Mouse (Mus musculus): ENCODE data around the gene Trpv5. TPM values are rescaled to one million over a fixed set of nuclear protein-coding genes. Genes with fewer than 3 reads are reported as not detected.

The Trpv5 gene
- not detected for polyA plus RNA-seq (2021)

DNA sequence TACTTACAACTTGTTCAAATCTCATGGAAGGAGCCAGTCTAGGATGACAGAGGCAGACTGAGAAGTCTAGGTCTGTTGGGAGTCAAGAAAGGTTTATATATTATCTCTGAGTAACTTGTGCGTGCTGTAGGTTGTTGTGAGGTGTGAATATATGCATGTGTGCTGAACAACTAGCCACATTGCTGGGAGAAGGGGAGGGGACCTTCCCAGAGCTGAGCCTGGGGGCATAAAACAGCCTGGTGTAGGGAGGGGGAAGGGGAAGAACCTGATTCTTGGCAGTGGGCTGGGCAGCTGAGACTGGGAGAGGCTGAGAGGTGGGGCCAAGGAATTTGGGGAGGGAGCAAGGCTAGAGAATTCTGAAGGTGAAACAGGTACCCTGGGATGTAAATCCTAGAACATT is at the start of gene Trpv5:
Gene Trpv5 (minus strand): TSS at position 101 of the 400 bp plus-strand sequence.
- no peak for DNase-seq (ENCODE audit: low read depth, low spot score)
- CTCF ChIA-PET, result no interaction called here
- in situ Hi-C loops (cut with MboI; ENCODE audit: low pct_unique_long_range_greater_than_20kb), result no loop called here
- ATAC-seq, result no peak
- POLR2A ChIA-PET, result interaction anchor here (0.6 kb wide), 1 partner anchor 95 kb away, joined by 6 read pairs; no protein-coding TSS in a partner anchor
- TF ChIP-seq CTCF (IDR thresholded peaks at IDR 0.05), result no peak
- H3K27me3 ChIP-seq, result no peaks in the 10 kb centered on the region

DNA sequence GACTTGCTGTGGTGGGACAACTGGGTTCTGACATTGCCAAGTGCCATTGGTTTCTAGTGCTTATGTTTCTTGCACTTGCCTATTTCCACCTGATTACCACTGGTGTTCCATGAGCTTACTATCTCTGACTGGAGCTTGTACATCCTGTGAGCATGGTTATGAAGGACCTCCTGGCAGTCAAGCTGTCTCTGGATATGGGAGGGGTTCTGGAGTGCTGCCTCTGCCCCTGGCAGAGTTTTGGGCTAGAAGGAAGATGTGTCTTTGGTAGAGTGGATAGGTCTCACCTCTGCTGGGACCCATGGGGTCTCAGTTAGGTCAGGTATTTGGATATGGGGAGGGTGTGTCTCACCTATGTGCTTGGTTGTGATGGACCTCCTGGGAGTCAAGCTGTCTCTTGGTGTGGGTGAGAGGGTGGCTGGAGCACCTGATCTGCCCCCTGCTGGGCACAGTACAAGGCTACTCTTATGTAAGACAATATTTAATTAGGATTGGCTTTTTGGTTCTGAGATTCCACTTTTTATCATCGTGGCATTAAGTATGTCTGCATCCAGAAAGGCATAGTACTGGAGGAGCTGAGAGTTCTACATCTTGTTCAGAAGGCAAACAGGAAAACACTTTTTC is 47.5 kb upstream of the Trpv5 start:
- CTCF ChIA-PET, result no interaction called here

DNA sequence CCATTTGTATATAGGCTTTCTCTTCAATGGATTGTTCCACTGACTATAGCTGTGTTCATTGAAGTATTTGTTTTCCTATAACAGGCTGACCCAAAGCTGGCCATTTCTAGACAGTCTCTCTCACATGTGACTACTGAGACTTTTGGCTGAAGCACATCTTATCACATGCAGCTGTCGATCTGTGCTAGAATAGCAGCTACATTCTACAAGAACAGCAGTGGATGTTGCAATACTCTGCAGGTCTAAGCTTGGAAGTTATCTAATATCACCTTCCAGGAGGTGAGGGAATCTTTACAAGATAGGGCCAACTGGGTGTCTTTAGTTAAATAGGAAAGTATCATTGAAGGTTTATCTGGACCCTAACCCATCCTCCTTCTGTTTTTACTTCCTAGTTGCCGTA is 40.9 kb upstream of the Trpv5 start:
- TF ChIP-seq CTCF (IDR thresholded peaks at IDR 0.05), result no peak
- H3K27me3 ChIP-seq, result peaks cover 17% of the 10 kb centered on the region
- CTCF ChIA-PET, result no interaction called here
- no peak for DNase-seq (ENCODE audit: low read depth, low spot score)
- in situ Hi-C loops (cut with MboI; ENCODE audit: low pct_unique_long_range_greater_than_20kb), result no loop called here
- POLR2A ChIA-PET, result no interaction called here
- ATAC-seq, result no peak

More for the DNA sequence above, 47.5 kb upstream of the Trpv5 start:
- ATAC-seq (no peak), DNase-seq (ENCODE audit: low read depth, low spot score) (no peak)
- in situ Hi-C loops (cut with MboI; ENCODE audit: low pct_unique_long_range_greater_than_20kb), result no loop called here
- TF ChIP-seq CTCF (IDR thresholded peaks at IDR 0.05), result peak; percentile 35
- peaks cover 19% of the 10 kb centered on the region for H3K27me3 ChIP-seq
- POLR2A ChIA-PET, result no interaction called here

DNA sequence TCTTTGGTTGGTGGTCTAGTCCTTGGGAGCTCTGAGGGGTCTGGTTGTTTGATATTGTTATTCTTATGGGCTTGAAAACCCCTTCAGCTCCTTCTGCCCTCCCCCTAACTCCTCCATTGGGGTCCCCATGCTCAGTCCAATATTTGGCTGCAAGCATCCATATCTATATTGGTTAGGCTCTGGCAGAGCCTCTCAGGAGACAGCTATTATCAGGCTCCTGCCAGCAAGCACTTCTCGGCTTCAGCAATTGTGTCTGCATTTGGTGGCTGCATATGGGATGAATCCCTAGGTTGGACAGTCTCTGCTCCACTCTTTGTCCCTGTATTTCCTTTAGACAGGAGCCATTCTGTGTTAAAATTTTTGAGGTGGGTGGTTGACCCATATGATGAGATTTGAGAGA is 29.7 kb upstream of the Trpv5 start:
- no peak for TF ChIP-seq CTCF (IDR thresholded peaks at IDR 0.05)
- in situ Hi-C loops (cut with MboI; ENCODE audit: low pct_unique_long_range_greater_than_20kb), result no loop called here
- ChIA-PET CTCF (no interaction called here), POLR2A (no interaction called here)
- H3K27me3 ChIP-seq, result peaks cover 7% of the 10 kb centered on the region
- DNase-seq (ENCODE audit: low read depth, low spot score) (no peak), ATAC-seq (no peak)

- in situ Hi-C loops (cut with MboI; ENCODE audit: low pct_unique_long_range_greater_than_20kb), result no loop called here
- no peak for TF ChIP-seq CTCF (IDR thresholded peaks at IDR 0.05)
- ChIA-PET CTCF (no interaction called here), POLR2A (no interaction called here)
- DNase-seq (ENCODE audit: low read depth, low spot score) (no peak), ATAC-seq (no peak)
- H3K27me3 ChIP-seq, result peaks cover 4% of the 10 kb centered on the region
These were observed 25.7 kb upstream of the Trpv5 start for GRCm38 (mm10) chr6:41706275-41706674.

GRCm38 (mm10) chr6:41704123-41704522 is 23.6 kb upstream of the Trpv5 start, which contains the start of gene Kel:
Gene Kel, minus strand, starts transcription at chr6:41704339.
- no peak for TF ChIP-seq CTCF (IDR thresholded peaks at IDR 0.05)
- peaks cover 4% of the 10 kb centered on the region for H3K27me3 ChIP-seq
- in situ Hi-C loops (cut with MboI; ENCODE audit: low pct_unique_long_range_greater_than_20kb), result no loop called here
- no peak for DNase-seq (ENCODE audit: low read depth, low spot score)
- CTCF ChIA-PET, result no interaction called here
- POLR2A ChIA-PET, result no interaction called here
- no peak for ATAC-seq

GRCm38 (mm10) chr6:41702928-41703327 is 22.4 kb upstream of the Trpv5 start:
- TF ChIP-seq CTCF (IDR thresholded peaks at IDR 0.05), result peak; percentile 32
- H3K27me3 ChIP-seq, result no peaks in the 10 kb centered on the region
- POLR2A ChIA-PET, result no interaction called here
- CTCF ChIA-PET, result no interaction called here
- no peak for DNase-seq (ENCODE audit: low read depth, low spot score)
- no peak for ATAC-seq
- in situ Hi-C loops (cut with MboI; ENCODE audit: low pct_unique_long_range_greater_than_20kb), result no loop called here

DNA sequence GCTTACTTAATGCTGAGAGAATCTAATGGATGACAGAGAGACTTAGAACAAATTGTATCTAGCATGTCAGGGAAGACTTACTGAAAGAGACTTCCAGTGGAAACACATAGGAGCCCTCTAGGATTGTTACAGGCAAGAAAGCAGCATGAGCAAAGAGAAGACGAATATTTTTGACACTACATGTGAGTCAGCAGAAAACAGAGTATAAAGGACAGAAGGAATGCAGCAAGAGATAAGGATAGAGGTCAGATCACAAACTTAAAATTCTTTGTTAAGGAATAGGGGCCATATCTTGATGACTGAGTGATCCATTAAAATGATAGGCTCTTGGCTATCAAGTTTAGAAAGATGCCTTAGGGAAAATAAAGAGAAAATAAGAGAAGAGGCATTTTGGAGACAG is 20.7 kb upstream of the Trpv5 start:
- ATAC-seq (no peak), DNase-seq (ENCODE audit: low read depth, low spot score) (no peak)
- no peak for TF ChIP-seq CTCF (IDR thresholded peaks at IDR 0.05)
- CTCF ChIA-PET, result no interaction called here
- in situ Hi-C loops (cut with MboI; ENCODE audit: low pct_unique_long_range_greater_than_20kb), result no loop called here
- POLR2A ChIA-PET, result no interaction called here
- no peaks in the 10 kb centered on the region for H3K27me3 ChIP-seq

DNA sequence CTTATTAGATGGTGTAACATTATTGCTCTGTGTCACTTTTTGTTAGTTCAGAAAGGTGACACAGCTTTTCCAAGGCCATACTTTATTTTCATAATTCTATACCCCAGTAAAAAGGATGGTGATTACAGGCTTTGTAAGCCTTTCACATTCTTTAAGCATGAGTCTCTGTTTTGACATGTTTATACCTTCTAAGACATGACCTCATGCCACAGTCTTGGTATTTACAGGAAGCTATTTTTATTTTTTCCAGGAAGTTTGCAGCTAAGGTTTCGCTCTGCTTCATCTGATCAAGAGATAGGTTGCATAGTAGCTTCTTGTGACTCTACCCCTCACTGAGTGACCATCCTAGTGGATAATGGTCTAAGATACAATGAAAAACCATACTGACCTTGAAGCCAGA is 13.8 kb upstream of the Trpv5 start:
- ChIA-PET POLR2A (interaction anchor here (0.6 kb wide), 1 partner anchor 89 kb away, joined by 6 read pairs; the partner anchor contains the start of gene Ephb6), CTCF (no interaction called here)
- DNase-seq (ENCODE audit: low read depth, low spot score), result peak; percentile 20
- H3K27me3 ChIP-seq, result no peaks in the 10 kb centered on the region
- peak; percentile 85 for ATAC-seq
- no peak for TF ChIP-seq CTCF (IDR thresholded peaks at IDR 0.05)
- in situ Hi-C loops (cut with MboI; ENCODE audit: low pct_unique_long_range_greater_than_20kb), result no loop called here

GRCm38 (mm10) chr6:41692200-41692599 is 11.6 kb upstream of the Trpv5 start:
- DNase-seq (ENCODE audit: low read depth, low spot score) (no peak), ATAC-seq (no peak)
- H3K27me3 ChIP-seq, result no peaks in the 10 kb centered on the region
- in situ Hi-C loops (cut with MboI; ENCODE audit: low pct_unique_long_range_greater_than_20kb), result no loop called here
- POLR2A ChIA-PET, result interaction anchor here (0.6 kb wide), 1 partner anchor 1406 kb away, joined by 4 read pairs; no protein-coding TSS in a partner anchor
- TF ChIP-seq CTCF (IDR thresholded peaks at IDR 0.05), result no peak
- CTCF ChIA-PET, result no interaction called here

DNA sequence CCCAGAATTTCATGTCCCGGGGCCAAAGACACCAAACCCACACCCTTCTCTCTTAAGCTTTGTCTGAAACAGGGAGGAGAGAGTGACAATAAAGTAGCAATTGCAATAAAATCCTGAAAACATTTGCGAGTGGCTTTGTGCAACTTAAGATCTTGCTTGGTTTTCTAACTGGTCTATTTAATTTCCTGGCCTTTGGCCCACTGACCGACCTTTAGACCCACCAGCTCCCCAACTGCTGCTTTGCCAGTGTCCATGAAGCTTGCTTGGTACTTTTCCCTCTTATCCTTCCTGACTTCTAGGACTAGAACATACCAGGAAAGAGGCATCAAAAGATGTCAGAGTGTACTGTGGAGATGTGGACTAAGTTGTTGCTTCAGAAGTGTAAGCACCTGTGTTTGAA is 5.0 kb upstream of the Trpv5 start:
- no peaks in the 10 kb centered on the region for H3K27me3 ChIP-seq
- DNase-seq (ENCODE audit: low read depth, low spot score) (no peak), ATAC-seq (no peak)
- ChIA-PET CTCF (no interaction called here), POLR2A (no interaction called here)
- TF ChIP-seq CTCF (IDR thresholded peaks at IDR 0.05), result no peak
- in situ Hi-C loops (cut with MboI; ENCODE audit: low pct_unique_long_range_greater_than_20kb), result no loop called here

DNA sequence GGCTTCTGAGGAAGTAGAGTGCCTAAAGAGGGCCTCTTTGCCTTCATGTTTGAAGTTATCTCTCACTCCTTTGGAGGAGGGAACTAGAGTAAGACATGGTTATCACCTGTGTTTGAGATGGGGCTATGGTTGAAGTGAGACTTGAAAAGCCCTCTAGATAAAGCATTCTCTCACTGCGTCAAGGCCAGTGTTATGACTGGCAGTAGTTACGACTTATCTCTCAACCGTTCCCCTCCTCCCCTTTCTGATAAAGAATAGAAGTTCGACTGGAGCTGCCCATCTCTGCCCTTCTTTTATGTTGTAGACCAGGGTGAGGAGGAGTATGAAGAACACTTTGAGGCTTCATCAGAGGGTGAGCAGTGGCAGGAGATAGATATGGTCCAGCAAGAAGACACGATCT is 4.3 kb upstream of the Trpv5 start:
- in situ Hi-C loops (cut with MboI; ENCODE audit: low pct_unique_long_range_greater_than_20kb), result no loop called here
- ChIA-PET POLR2A (no interaction called here), CTCF (no interaction called here)
- no peaks in the 10 kb centered on the region for H3K27me3 ChIP-seq
- no peak for ATAC-seq
- DNase-seq (ENCODE audit: low read depth, low spot score), result no peak
- no peak for TF ChIP-seq CTCF (IDR thresholded peaks at IDR 0.05)

Measured in Patski (cell line).